Mouse (Mus musculus): ENCODE measurements around the gene 1810013L24Rik. TPM values are rescaled to one million over a fixed set of nuclear protein-coding genes. Genes with fewer than 3 reads are reported as not detected.
A peak's percentile ranks its signal among the peaks of the same experiment; 100 is the strongest.

Gene 1810013L24Rik
- polyA plus RNA-seq, 1 experiment from 2014 or later = 25.5 TPM

DNA sequence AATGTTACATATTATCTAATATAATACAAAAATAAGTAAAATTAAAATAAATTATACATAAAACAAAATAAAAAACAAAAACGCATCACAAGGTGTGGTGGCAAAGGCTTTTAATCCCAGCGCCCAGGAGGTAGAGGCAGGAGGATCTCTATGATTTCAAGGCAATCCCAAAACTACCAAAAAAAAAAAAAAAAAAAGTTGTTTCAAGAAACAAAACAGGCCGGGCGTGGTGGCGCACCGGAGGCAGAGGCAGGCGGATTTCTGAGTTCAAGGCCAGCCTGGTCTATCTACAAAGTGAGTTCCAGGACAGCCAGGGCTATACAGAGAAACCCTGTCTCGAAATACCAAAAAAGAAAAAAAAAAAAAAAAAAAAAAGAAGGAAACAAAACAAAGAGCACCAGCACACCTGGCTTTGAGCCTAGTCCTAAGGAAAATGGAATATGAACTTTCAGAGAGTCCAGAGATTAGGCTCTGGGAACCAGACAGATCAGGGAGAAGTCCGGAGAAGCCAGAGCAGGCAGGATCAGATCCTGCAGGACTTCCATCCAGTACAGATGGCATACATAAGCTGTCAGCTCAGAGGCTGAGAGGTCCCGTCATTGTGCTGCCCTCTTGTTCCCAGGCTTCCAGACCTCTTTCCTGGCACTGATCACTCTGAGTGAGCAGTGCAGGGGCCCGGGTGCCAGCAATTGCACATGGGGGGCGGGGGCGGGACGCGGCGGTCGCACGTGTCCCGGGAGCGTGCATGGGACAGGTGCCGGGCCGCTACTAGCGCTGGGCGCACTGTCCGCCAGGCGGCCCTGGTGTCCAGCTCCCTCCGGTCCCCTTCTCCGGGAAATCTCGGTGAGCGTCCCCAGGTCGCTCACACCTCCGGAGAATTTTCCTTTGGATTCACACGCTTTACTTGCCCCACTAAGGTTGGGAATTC is 1.0 kb upstream of the 1810013L24Rik start:
- peak overlapping the region; percentile 100 for H3K4me3 ChIP-seq (replicated peaks; ENCODE audit: low read depth, low read length)
- H3K27me3 ChIP-seq (ENCODE audit: control insufficient read depth, insufficient read depth, low read length) = no peaks in the 10 kb centered on the region
- H3K27ac ChIP-seq (replicated peaks; ENCODE audit: low read depth, low read length) = peak overlapping the region; percentile 96
- peak overlapping the region; percentile 93 for H3K4me2 ChIP-seq (ENCODE audit: low read length)
- no peaks in the 10 kb centered on the region for H3K9me3 ChIP-seq (ENCODE audit: control insufficient read depth, low read length)
- H3K4me1 ChIP-seq (ENCODE audit: control insufficient read depth, insufficient read depth, low read length) = peaks cover 20% of the 10 kb centered on the region
- peak overlapping the region; percentile 64 for H3K9ac ChIP-seq (replicated peaks; ENCODE audit: low read length)
- 13% methylated on average over 33 of the region's 33 CpGs for WGBS
- H3K36me3 ChIP-seq (ENCODE audit: control insufficient read depth, insufficient read depth, low read length) = peaks cover 16% of the 10 kb centered on the region
- ATAC-seq (ENCODE audit: low FRiP score, low TSS enrichment) (peak; percentile 44), DNase-seq (no peak)

DNA sequence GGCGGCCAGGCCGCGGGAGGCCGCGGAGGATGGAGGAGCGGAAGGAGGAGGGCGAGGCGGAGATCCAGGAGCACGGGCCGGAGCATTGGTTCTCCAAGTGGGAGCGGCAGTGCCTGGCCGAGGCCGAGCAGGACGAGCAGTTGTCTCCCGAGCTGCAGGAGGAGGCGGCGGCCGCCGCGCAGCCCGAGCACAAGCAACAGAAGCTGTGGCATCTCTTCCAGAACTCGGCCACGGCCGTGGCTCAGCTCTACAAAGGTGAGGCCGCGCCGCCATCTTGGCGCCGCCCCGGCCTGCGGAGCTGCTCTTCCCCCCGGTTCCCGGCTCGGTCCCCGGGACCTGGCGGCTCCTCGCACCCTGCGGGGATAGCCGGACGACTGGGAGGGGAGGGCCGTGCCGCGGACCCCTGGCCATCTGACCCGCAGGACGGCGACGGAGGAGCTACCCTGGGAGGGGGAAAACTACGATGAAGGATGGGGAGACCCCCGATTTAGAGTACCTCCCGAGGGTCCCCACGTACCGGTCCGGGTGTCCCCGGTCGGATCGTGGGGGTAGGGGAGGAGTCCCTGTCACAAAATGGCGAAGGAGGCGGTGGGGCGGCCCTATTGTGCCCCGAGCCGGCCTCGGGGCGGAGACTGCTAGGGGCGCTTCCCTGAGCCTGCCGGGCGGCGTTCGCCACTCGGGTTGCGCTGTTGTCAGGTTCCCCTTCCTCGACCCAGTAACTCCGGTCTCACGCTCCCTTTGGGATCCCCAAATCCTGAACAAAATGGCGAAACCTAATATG is 721 bp downstream of the 1810013L24Rik start:
- Histone ChIP-seq H3K36me3 (ENCODE audit: control insufficient read depth, insufficient read depth, low read length) (peaks cover 23% of the 10 kb centered on the region), H3K4me3 (replicated peaks; ENCODE audit: low read depth, low read length) (peak overlapping the region; percentile 100), H3K27ac (replicated peaks; ENCODE audit: low read depth, low read length) (peak overlapping the region; percentile 96), H3K9me3 (ENCODE audit: control insufficient read depth, low read length) (no peaks in the 10 kb centered on the region), H3K27me3 (ENCODE audit: control insufficient read depth, insufficient read depth, low read length) (no peaks in the 10 kb centered on the region), H3K9ac (replicated peaks; ENCODE audit: low read length) (peak overlapping the region; percentile 99), H3K4me2 (ENCODE audit: low read length) (peak overlapping the region; percentile 91), H3K4me1 (ENCODE audit: control insufficient read depth, insufficient read depth, low read length) (peaks cover 23% of the 10 kb centered on the region)
- WGBS = under 1% methylated on average over 74 of the region's 74 CpGs
- peak; percentile 15; the same call in 1 of the 2 replicates for ATAC-seq (ENCODE audit: low FRiP score, low TSS enrichment)
- DNase-seq = peak; percentile 78

DNA sequence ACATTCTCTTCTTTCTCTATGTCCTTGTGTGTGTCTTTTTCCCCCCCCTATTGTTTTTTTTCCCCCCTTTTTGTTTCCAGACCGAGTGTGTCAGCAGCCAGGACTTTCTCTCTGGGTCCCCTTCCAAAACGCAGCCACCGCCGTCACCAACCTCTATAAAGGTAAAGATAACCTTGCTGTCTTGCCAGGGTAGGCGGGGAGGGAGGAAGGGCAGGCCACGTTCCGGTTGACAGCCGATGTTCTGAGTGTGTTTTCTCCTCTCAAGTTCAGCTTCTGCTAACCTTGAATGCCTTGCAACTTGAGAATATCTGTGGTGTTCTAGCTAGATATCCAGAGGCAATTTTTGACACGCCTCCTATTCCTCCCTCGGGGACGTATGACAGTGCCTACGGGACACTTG is 1.3 kb downstream of the 1810013L24Rik start:
- Histone ChIP-seq H3K4me1 (ENCODE audit: control insufficient read depth, insufficient read depth, low read length) (peaks cover 26% of the 10 kb centered on the region), H3K27ac (replicated peaks; ENCODE audit: low read depth, low read length) (peak overlapping the region; percentile 96), H3K9ac (replicated peaks; ENCODE audit: low read length) (peak overlapping the region; percentile 99), H3K4me3 (replicated peaks; ENCODE audit: low read depth, low read length) (peak overlapping the region; percentile 100), H3K4me2 (ENCODE audit: low read length) (peak overlapping the region; percentile 91), H3K27me3 (ENCODE audit: control insufficient read depth, insufficient read depth, low read length) (no peaks in the 10 kb centered on the region), H3K9me3 (ENCODE audit: control insufficient read depth, low read length) (no peaks in the 10 kb centered on the region), H3K36me3 (ENCODE audit: control insufficient read depth, insufficient read depth, low read length) (peaks cover 24% of the 10 kb centered on the region)
- DNase-seq (peak; percentile 44), ATAC-seq (ENCODE audit: low FRiP score, low TSS enrichment) (no peak)
- WGBS = 1% methylated on average over 12 of the region's 12 CpGs

DNA sequence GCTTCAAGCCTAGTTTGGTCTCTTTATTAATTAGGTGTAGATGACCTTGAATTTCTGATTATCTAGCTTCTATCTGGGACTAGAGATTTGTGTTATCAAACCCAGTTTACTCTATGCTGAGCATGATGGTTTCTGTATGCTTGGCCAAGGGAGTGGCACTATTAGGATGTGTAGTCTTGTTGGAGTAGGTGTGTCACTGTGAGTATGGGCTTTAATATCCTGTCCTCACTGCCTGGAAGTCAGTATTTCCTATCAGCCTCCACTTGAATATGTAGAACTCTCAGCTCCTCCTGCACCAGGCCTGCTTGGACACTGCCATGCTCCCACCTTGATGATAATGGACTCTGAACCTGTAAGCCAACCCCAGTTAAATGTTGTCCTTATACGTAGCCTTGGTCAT is 7.0 kb downstream of the 1810013L24Rik start:
- WGBS = 97% methylated on average over 1 of the region's 1 CpGs
- Histone ChIP-seq H3K27me3 (ENCODE audit: control insufficient read depth, insufficient read depth, low read length) (no peaks in the 10 kb centered on the region), H3K36me3 (ENCODE audit: control insufficient read depth, insufficient read depth, low read length) (peaks cover 50% of the 10 kb centered on the region), H3K9me3 (ENCODE audit: control insufficient read depth, low read length) (no peaks in the 10 kb centered on the region), H3K4me3 (replicated peaks; ENCODE audit: low read depth, low read length) (no peak overlapping the region), H3K4me1 (ENCODE audit: control insufficient read depth, insufficient read depth, low read length) (peaks cover 23% of the 10 kb centered on the region), H3K9ac (replicated peaks; ENCODE audit: low read length) (no peak overlapping the region), H3K4me2 (ENCODE audit: low read length) (no peak overlapping the region), H3K27ac (replicated peaks; ENCODE audit: low read depth, low read length) (no peak overlapping the region)
- no peak for DNase-seq
- no peak for ATAC-seq (ENCODE audit: low FRiP score, low TSS enrichment)

DNA sequence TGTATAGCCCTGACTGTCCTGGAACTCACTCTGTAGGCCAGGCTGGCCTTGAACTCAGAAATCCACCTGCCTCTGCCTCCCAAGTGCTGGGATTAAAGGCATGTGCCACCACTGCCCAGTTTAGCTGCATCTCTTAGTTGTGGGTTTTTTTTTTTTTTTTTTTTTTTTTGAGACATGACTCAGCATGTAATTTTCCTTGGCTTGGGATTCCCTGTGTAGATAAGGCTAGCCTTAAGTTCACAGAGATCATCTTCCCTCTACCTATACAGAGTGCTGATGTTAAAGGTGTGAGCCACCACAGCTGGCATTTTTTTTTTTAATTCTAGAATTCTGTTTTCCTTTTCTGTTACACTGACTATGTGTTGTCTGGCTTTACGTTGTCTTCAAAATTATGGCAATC is 7.7 kb downstream of the 1810013L24Rik start:
- 91% methylated on average over 1 of the region's 1 CpGs for WGBS
- Histone ChIP-seq H3K36me3 (ENCODE audit: control insufficient read depth, insufficient read depth, low read length) (peaks cover 47% of the 10 kb centered on the region), H3K27me3 (ENCODE audit: control insufficient read depth, insufficient read depth, low read length) (no peaks in the 10 kb centered on the region), H3K4me1 (ENCODE audit: control insufficient read depth, insufficient read depth, low read length) (peaks cover 17% of the 10 kb centered on the region), H3K4me2 (ENCODE audit: low read length) (no peak overlapping the region), H3K27ac (replicated peaks; ENCODE audit: low read depth, low read length) (no peak overlapping the region), H3K9me3 (ENCODE audit: control insufficient read depth, low read length) (no peaks in the 10 kb centered on the region), H3K9ac (replicated peaks; ENCODE audit: low read length) (no peak overlapping the region), H3K4me3 (replicated peaks; ENCODE audit: low read depth, low read length) (no peak overlapping the region)
- ATAC-seq (ENCODE audit: low FRiP score, low TSS enrichment) (no peak), DNase-seq (no peak)

DNA sequence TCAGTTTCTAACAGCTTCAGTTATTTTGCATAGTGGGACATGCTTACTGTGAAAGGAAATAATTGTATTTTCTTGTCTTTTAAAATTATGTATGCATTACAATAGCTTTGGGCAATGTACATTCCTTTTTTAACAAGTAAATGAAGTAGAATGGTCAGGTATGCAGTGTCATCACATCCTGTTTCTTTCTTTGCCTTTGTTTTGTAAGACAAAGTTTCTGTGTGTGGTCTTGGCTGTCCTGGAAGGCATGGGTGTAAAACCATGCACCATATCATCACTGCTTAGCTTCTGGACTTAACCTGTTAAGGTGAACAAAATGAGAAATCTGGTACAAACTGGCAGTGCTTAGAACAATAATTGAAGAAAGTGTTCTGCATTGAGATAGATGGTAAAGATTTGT is 9.0 kb downstream of the 1810013L24Rik start:
- peaks cover 46% of the 10 kb centered on the region for H3K36me3 ChIP-seq (ENCODE audit: control insufficient read depth, insufficient read depth, low read length)
- no peaks in the 10 kb centered on the region for H3K9me3 ChIP-seq (ENCODE audit: control insufficient read depth, low read length)
- peaks cover 6% of the 10 kb centered on the region for H3K4me1 ChIP-seq (ENCODE audit: control insufficient read depth, insufficient read depth, low read length)
- H3K27me3 ChIP-seq (ENCODE audit: control insufficient read depth, insufficient read depth, low read length) = no peaks in the 10 kb centered on the region
- DNase-seq = no peak
- ATAC-seq (ENCODE audit: low FRiP score, low TSS enrichment) = no peak
- H3K4me3 ChIP-seq (replicated peaks; ENCODE audit: low read depth, low read length) = no peak overlapping the region
- H3K27ac ChIP-seq (replicated peaks; ENCODE audit: low read depth, low read length) = no peak overlapping the region
- no peak overlapping the region for H3K9ac ChIP-seq (replicated peaks; ENCODE audit: low read length)
- no peak overlapping the region for H3K4me2 ChIP-seq (ENCODE audit: low read length)

DNA sequence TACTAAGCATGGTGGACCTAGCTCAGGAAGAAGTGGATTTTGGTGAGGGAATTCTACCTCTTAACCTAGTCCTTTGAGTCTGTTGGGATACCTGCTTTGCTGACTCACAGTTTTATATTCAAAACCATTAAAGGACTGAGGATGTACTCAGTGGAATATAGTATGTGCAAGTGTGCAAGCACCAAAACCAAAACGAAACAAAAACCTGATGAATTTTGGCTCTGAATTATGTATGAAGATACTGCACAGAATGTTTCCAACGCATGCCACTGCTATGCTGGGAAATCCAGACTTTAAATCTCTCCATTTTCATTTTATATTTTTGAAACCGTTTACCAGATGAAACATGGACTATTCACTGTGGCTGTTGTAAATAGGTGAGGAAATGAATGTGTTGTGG is 10.7 kb downstream of the 1810013L24Rik start:
- H3K27ac ChIP-seq (replicated peaks; ENCODE audit: low read depth, low read length) = no peak overlapping the region
- H3K4me2 ChIP-seq (ENCODE audit: low read length) = no peak overlapping the region
- H3K36me3 ChIP-seq (ENCODE audit: control insufficient read depth, insufficient read depth, low read length) = peaks cover 52% of the 10 kb centered on the region
- H3K4me3 ChIP-seq (replicated peaks; ENCODE audit: low read depth, low read length) = no peak overlapping the region
- no peaks in the 10 kb centered on the region for H3K27me3 ChIP-seq (ENCODE audit: control insufficient read depth, insufficient read depth, low read length)
- H3K9ac ChIP-seq (replicated peaks; ENCODE audit: low read length) = no peak overlapping the region
- H3K4me1 ChIP-seq (ENCODE audit: control insufficient read depth, insufficient read depth, low read length) = peaks cover 3% of the 10 kb centered on the region; the same call in 1 of the 2 replicates
- DNase-seq (no peak), ATAC-seq (ENCODE audit: low FRiP score, low TSS enrichment) (no peak)
- no peaks in the 10 kb centered on the region for H3K9me3 ChIP-seq (ENCODE audit: control insufficient read depth, low read length)
- 89% methylated on average over 3 of the region's 3 CpGs for WGBS

DNA sequence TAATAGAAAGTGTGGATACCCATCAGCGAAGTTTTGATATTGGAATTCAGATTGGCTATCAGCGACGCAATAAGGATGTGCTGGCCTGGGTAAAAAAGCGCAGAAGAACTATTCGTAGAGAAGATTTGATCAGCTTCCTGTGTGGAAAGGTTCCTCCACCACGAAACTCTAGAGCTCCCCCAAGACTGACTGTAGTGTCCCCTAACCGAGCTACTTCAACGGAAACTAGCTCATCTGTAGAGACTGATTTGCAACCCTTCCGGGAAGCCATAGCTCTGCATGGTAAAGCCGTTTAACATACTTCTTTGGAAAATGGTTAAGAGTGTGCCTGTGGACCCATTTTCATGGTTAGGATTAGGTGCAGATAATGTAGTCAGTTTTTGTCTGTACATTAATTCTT is 13.1 kb downstream of the 1810013L24Rik start:
- H3K27ac ChIP-seq (replicated peaks; ENCODE audit: low read depth, low read length) = no peak overlapping the region
- no peaks in the 10 kb centered on the region for H3K4me1 ChIP-seq (ENCODE audit: control insufficient read depth, insufficient read depth, low read length)
- H3K27me3 ChIP-seq (ENCODE audit: control insufficient read depth, insufficient read depth, low read length) = no peaks in the 10 kb centered on the region
- H3K9ac ChIP-seq (replicated peaks; ENCODE audit: low read length) = no peak overlapping the region
- H3K36me3 ChIP-seq (ENCODE audit: control insufficient read depth, insufficient read depth, low read length) = peaks cover 48% of the 10 kb centered on the region
- 94% methylated on average over 10 of the region's 10 CpGs for WGBS
- ATAC-seq (ENCODE audit: low FRiP score, low TSS enrichment) (no peak), DNase-seq (no peak)
- H3K4me3 ChIP-seq (replicated peaks; ENCODE audit: low read depth, low read length) = no peak overlapping the region
- H3K4me2 ChIP-seq (ENCODE audit: low read length) = no peak overlapping the region
- H3K9me3 ChIP-seq (ENCODE audit: control insufficient read depth, low read length) = no peaks in the 10 kb centered on the region
